Mouse (Mus musculus) forebrain, embryonic 10.5 days (tissue): ENCODE measurements around the gene Dhdds. TPM values are rescaled to one million over a fixed set of nuclear protein-coding genes. Genes with fewer than 3 reads are reported as not detected.

Source experiments
- DNase-seq: peaks from one replicate; pipeline ENCODE4 v3.0.0-alpha.2; 2017; ENCODE audit warnings: low spot score; ENCODE audit errors: extremely low spot score
- H3K27ac ChIP-seq: fragments of 300-500 bp; sonication (generic); 2 replicates; pipeline ENCODE4 v1.5.1; 2016; ENCODE audit warnings: mild to moderate bottlenecking
- H3K27me3 ChIP-seq: fragments of 300-500 bp; sonication (generic); 2 replicates; pipeline ENCODE4 v1.6.1; 2016; ENCODE audit warnings: mild to moderate bottlenecking; ENCODE audit not compliant: poor library complexity, severe bottlenecking
- H3K36me3 ChIP-seq: fragments of 300-500 bp; sonication (generic); replicated peaks from 2 replicates; pipeline ENCODE4 v1.6.1; 2016; ENCODE audit warnings: mild to moderate bottlenecking, moderate library complexity
- H3K4me1 ChIP-seq: fragments of 300-500 bp; sonication (generic); 2 replicates; pipeline ENCODE4 v1.6.1; 2016
- H3K4me3 ChIP-seq: fragments of 300-500 bp; sonication (generic); 2 replicates; pipeline ENCODE4 v1.5.1; 2016; ENCODE audit warnings: mild to moderate bottlenecking, moderate library complexity
- H3K9me3 ChIP-seq: fragments of 300-500 bp; sonication (generic); 2 replicates; pipeline ENCODE4 v1.6.1; 2016; ENCODE audit warnings: mild to moderate bottlenecking, moderate library complexity
- WGBS: fragments of 180-500 bp; shearing (Covaris S2); methylation state at CpG from one replicate; pipeline ENCODE4 v1.1.7; 2016; 5-methylcytosine and 5-hydroxymethylcytosine counted together
- polyA plus RNA-seq: library from polyadenylated mRNA; unstranded; fragments of >200 nt; fragmentation: Nextera tagmentation; extraction: Ambion mirVana; gene quantifications from 2 replicates; pipeline ENCODE4 v1.2.1, GENCODE M21; 2016

Dhdds gene
- polyA plus RNA-seq: 40.3 and 41.9 TPM in 2 replicates

GRCm38 (mm10) chr4:134000466-134001438, at the start of gene Dhdds:
TSS of gene Dhdds (minus strand) at chr4:134000918.
- 2% methylated on average over 49 of the region's 49 CpGs for WGBS
- Histone ChIP-seq H3K4me3 (peak within 1 kb of the TSS; percentile 79), H3K36me3 (peaks cover 39% of the 10 kb centered on the region), H3K27ac (peak within 1 kb of the TSS; percentile 85), H3K9me3 (no peaks in the 10 kb centered on the region), H3K27me3 (no peaks in the 10 kb centered on the region), H3K4me1 (peaks cover 60% of the 10 kb centered on the region)
- peak; percentile 99 for DNase-seq

- no peak overlapping the region for H3K4me3 ChIP-seq
- DNase-seq: no peak
- WGBS: 90% methylated on average over 5 of the region's 5 CpGs
- no peak overlapping the region for H3K27ac ChIP-seq
- no peaks in the 10 kb centered on the region for H3K27me3 ChIP-seq
- H3K4me1 ChIP-seq: peaks cover 12% of the 10 kb centered on the region
- no peaks in the 10 kb centered on the region for H3K9me3 ChIP-seq
- H3K36me3 ChIP-seq: no peaks in the 10 kb centered on the region
Measured at GRCm38 (mm10) chr4:134047648-134048047, 46.9 kb upstream of the Dhdds start.

GRCm38 (mm10) chr4:134043041-134043440, 42.3 kb upstream of the Dhdds start:
- Histone ChIP-seq H3K4me3 (no peak overlapping the region), H3K27me3 (no peaks in the 10 kb centered on the region), H3K36me3 (no peaks in the 10 kb centered on the region), H3K9me3 (no peaks in the 10 kb centered on the region), H3K4me1 (peaks cover 6% of the 10 kb centered on the region), H3K27ac (0 out of 2 replicates have a peak overlapping the region, but pooled peaks have one; percentile 25)
- 66% methylated on average over 2 of the region's 2 CpGs for WGBS
- DNase-seq: no peak

- Histone ChIP-seq H3K27ac (0 out of 2 replicates have a peak overlapping the region, but pooled peaks have one; percentile 2), H3K27me3 (no peaks in the 10 kb centered on the region), H3K36me3 (no peaks in the 10 kb centered on the region), H3K4me1 (peaks cover 6% of the 10 kb centered on the region), H3K4me3 (no peak overlapping the region), H3K9me3 (no peaks in the 10 kb centered on the region)
- 78% methylated on average over 9 of the region's 9 CpGs for WGBS
- no peak for DNase-seq
Measured at GRCm38 (mm10) chr4:134041317-134042123, 40.8 kb upstream of the Dhdds start.

GRCm38 (mm10) chr4:134035953-134036352, 35.2 kb upstream of the Dhdds start:
- Histone ChIP-seq H3K4me3 (no peak overlapping the region), H3K27ac (peak overlapping the region; percentile 70; the same call in 1 of the 2 replicates), H3K27me3 (no peaks in the 10 kb centered on the region), H3K9me3 (peaks cover 4% of the 10 kb centered on the region), H3K36me3 (no peaks in the 10 kb centered on the region), H3K4me1 (peaks cover 7% of the 10 kb centered on the region)
- 5% methylated on average over 16 of the region's 16 CpGs for WGBS
- DNase-seq: peak; percentile 84

DNA sequence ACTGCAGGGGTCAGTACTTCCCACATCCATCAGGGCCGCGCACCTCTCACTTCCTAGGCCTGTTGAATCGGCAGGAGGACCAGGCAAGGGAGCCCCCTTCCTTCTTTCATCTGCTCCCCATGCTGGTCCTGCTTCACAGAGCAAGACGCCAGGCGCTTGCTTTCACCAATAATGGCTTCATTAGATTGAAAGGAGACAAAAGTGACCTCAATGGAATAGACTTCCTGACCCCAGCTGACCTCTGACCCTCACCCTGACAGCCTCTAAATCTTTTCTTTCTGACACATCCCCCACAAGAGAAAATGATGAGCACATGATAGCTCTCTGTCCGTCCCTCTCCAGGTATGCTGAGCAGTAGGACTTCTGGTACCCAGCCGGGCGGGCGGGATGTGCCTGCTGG, 25.1 kb upstream of the Dhdds start:
- H3K4me1 ChIP-seq: peaks cover 6% of the 10 kb centered on the region
- no peak for DNase-seq
- H3K27ac ChIP-seq: no peak overlapping the region
- no peaks in the 10 kb centered on the region; the same call in 1 of the 2 replicates for H3K9me3 ChIP-seq
- H3K36me3 ChIP-seq: no peaks in the 10 kb centered on the region
- WGBS: 28% methylated on average over 9 of the region's 9 CpGs
- no peaks in the 10 kb centered on the region for H3K27me3 ChIP-seq
- H3K4me3 ChIP-seq: no peak overlapping the region

DNA sequence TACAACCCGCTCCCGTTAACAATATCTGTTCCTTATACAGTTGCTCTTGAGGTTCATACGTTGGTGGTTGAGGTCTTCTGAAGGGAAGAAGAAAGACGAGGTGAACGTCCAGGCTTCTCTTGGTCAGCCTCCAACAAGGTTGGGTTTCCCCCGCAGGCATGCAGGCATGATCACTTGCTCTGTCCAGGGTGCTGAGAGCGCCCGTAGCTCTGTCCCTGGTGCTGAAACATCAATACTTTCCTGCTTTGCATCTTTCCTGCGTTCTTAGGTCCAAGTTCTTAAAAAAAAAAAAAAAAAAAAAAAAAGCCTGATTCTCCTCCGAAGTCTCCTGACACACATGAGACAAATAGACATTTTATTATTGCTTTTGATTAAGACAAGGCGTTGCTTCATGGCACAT, 19.9 kb upstream of the Dhdds start:
- Histone ChIP-seq H3K27me3 (no peaks in the 10 kb centered on the region), H3K4me3 (peak overlapping the region; percentile 94), H3K4me1 (peaks cover 51% of the 10 kb centered on the region), H3K9me3 (no peaks in the 10 kb centered on the region), H3K36me3 (peaks cover 4% of the 10 kb centered on the region; the same call in 1 of the 2 replicates), H3K27ac (peak overlapping the region; percentile 97; the same call in 1 of the 2 replicates)
- WGBS: 3% methylated on average over 11 of the region's 11 CpGs
- DNase-seq: peak; percentile 78

- Histone ChIP-seq H3K4me1 (peaks cover 59% of the 10 kb centered on the region), H3K4me3 (peak overlapping the region; percentile 94), H3K36me3 (peaks cover 12% of the 10 kb centered on the region; the same call in 1 of the 2 replicates), H3K27me3 (no peaks in the 10 kb centered on the region), H3K27ac (peak overlapping the region; percentile 97), H3K9me3 (no peaks in the 10 kb centered on the region)
- WGBS: 1% methylated on average over 16 of the region's 16 CpGs
- peak; percentile 84 for DNase-seq
Measured at GRCm38 (mm10) chr4:134019641-134020351, 19.1 kb upstream of the Dhdds start.

- Histone ChIP-seq H3K27ac (peak overlapping the region; percentile 97), H3K27me3 (no peaks in the 10 kb centered on the region), H3K4me1 (peaks cover 63% of the 10 kb centered on the region), H3K36me3 (peaks cover 16% of the 10 kb centered on the region), H3K4me3 (peak overlapping the region; percentile 94), H3K9me3 (no peaks in the 10 kb centered on the region)
- WGBS: 0% methylated on average over 9 of the region's 10 CpGs
- DNase-seq: peak; percentile 87
Measured at GRCm38 (mm10) chr4:134019210-134019609, 18.5 kb upstream of the Dhdds start.

DNA sequence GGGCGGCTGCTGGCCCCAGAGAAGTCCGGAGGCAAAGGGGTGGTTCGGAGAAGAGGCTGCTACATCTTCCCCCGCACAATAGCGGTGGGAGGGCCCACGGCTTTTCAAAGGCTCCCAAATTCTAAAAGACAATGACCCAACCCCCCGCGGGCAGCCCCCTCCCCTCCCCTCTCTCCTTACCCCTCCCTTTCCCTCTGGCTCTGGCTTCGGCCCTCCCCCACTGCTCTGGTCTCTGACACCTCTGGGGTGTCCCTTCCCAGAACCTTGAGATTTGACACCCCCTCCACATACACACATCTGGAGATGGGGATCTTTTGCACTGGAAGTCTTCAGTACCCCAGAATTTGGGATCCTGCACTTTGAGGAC, 18.0 kb upstream of the Dhdds start, which contains the start of gene Lin28a:
TSS of gene Lin28a (minus strand) at position 63 of the 367 bp plus-strand sequence.
- Histone ChIP-seq H3K9me3 (no peaks in the 10 kb centered on the region), H3K4me3 (peak within 1 kb of the TSS; percentile 94), H3K27ac (peak within 1 kb of the TSS; percentile 97), H3K36me3 (peaks cover 20% of the 10 kb centered on the region), H3K27me3 (no peaks in the 10 kb centered on the region), H3K4me1 (peaks cover 68% of the 10 kb centered on the region)
- WGBS: 0% methylated on average over 9 of the region's 9 CpGs
- DNase-seq: peak; percentile 82

GRCm38 (mm10) chr4:134018038-134018778, 17.5 kb upstream of the Dhdds start:
- no peaks in the 10 kb centered on the region for H3K27me3 ChIP-seq
- no peaks in the 10 kb centered on the region for H3K9me3 ChIP-seq
- H3K36me3 ChIP-seq: peaks cover 26% of the 10 kb centered on the region
- WGBS: under 1% methylated on average over 46 of the region's 46 CpGs
- peak overlapping the region; percentile 97 for H3K27ac ChIP-seq
- peak; percentile 50 for DNase-seq
- peaks cover 73% of the 10 kb centered on the region for H3K4me1 ChIP-seq
- H3K4me3 ChIP-seq: peak overlapping the region; percentile 94
